In genomic region chr11:117987968-117988367, GRCm38 (mm10) we compare ENCODE assay signal across 8 mouse cellular contexts. TPM values are rescaled to one million over a fixed set of nuclear protein-coding genes. Genes with fewer than 3 reads are reported as not detected.
DNase-seq lines count a peak whose midpoint lies in the region; ATAC-seq lines count a peak whose summit lies in the region.

No protein-coding gene starts in this region.

- no peaks in the 10 kb centered on the region for H3K36me3 ChIP-seq in heart, embryonic 11.5 days (ENCODE audit: control insufficient read depth, insufficient read depth, low read length)
- H3K36me3 ChIP-seq in embryonic facial prominence, embryonic 13.5 days: no peaks in the 10 kb centered on the region
- no peaks in the 10 kb centered on the region for H3K36me3 ChIP-seq in midbrain, embryonic 10.5 days

- no peak for ATAC-seq in heart, embryonic 11.5 days (replicated peaks; ENCODE audit: insufficient number of reproducible peaks, low FRiP score, low TSS enrichment)
- no peak for ATAC-seq in embryonic facial prominence, embryonic 13.5 days (ENCODE audit: insufficient number of reproducible peaks, insufficient read depth, low FRiP score, low TSS enrichment, low read depth)

- H3K4me1 ChIP-seq in heart, embryonic 11.5 days (ENCODE audit: control insufficient read depth, insufficient read depth, low read length): peaks cover 45% of the 10 kb centered on the region
- peaks cover 41% of the 10 kb centered on the region for H3K4me1 ChIP-seq in embryonic facial prominence, embryonic 13.5 days
- H3K4me1 ChIP-seq in midbrain, embryonic 10.5 days: peaks cover 67% of the 10 kb centered on the region

- H3K4me2 ChIP-seq in heart, embryonic 11.5 days: peak overlapping the region; percentile 93
- H3K4me2 ChIP-seq in embryonic facial prominence, embryonic 13.5 days: peak overlapping the region; percentile 87

- H3K9me3 ChIP-seq in heart, embryonic 11.5 days (replicated peaks; ENCODE audit: control insufficient read depth, low read length): no peaks in the 10 kb centered on the region
- H3K9me3 ChIP-seq in embryonic facial prominence, embryonic 13.5 days: no peaks in the 10 kb centered on the region
- H3K9me3 ChIP-seq in midbrain, embryonic 10.5 days (replicated peaks): no peaks in the 10 kb centered on the region

- peak overlapping the region; percentile 100 for H3K4me3 ChIP-seq in heart, embryonic 11.5 days (ENCODE audit: low read depth, low read length)
- peak overlapping the region; percentile 100 for H3K4me3 ChIP-seq in embryonic facial prominence, embryonic 13.5 days
- H3K4me3 ChIP-seq in midbrain, embryonic 10.5 days: peak overlapping the region; percentile 97

- 68% methylated on average over 4 of the region's 4 CpGs for WGBS in heart, embryonic 11.5 days (ENCODE audit: insufficient replicate concordance)
- 66% methylated on average over 4 of the region's 4 CpGs for WGBS in embryonic facial prominence, embryonic 13.5 days
- WGBS in midbrain, embryonic 10.5 days: 72% methylated on average over 4 of the region's 4 CpGs

- no peaks in the 10 kb centered on the region for H3K27me3 ChIP-seq in heart, embryonic 11.5 days (ENCODE audit: control insufficient read depth, insufficient read depth, low read length)
- H3K27me3 ChIP-seq in embryonic facial prominence, embryonic 13.5 days: no peaks in the 10 kb centered on the region
- no peaks in the 10 kb centered on the region for H3K27me3 ChIP-seq in midbrain, embryonic 10.5 days (ENCODE audit: low read depth, poor library complexity, severe bottlenecking)

- H3K9ac ChIP-seq in heart, embryonic 11.5 days (ENCODE audit: low read depth, low read length): peak overlapping the region; percentile 88
- H3K9ac ChIP-seq in embryonic facial prominence, embryonic 13.5 days: peak overlapping the region; percentile 95

- H3K27ac ChIP-seq in heart, embryonic 11.5 days (ENCODE audit: low read depth, low read length): no peak overlapping the region
- no peak overlapping the region for H3K27ac ChIP-seq in embryonic facial prominence, embryonic 13.5 days
- H3K27ac ChIP-seq in midbrain, embryonic 10.5 days (replicated peaks): no peak overlapping the region

- DNase-seq in heart, adult 11 months: no peak
- peak; percentile 75 for DNase-seq in kidney, adult 9 months
- DNase-seq in midbrain, embryonic 10.5 days (ENCODE audit: low spot score): no peak
- no peak for DNase-seq in urinary bladder, postnatal 10 days (ENCODE audit: low spot score)
- DNase-seq in cerebellum, postnatal 10 days: no peak
- no peak for DNase-seq in urinary bladder, postnatal 25 days (ENCODE audit: low spot score)

RNA-seq across cellular contexts. Expression of gene Pgs1, which starts 1.9 kb away (rescaled TPM):
- polyA plus RNA-seq in heart, embryonic 11.5 days (2014; fragmentation: Nextera tagmentation; extraction: Ambion mirVana): 26.5 and 27.4 TPM in 2 replicates
- 37.4 and 39.5 TPM in 2 replicates for polyA plus RNA-seq in embryonic facial prominence, embryonic 13.5 days (2015; fragmentation: Nextera tagmentation; extraction: Ambion mirVana)
- polyA plus RNA-seq in midbrain, embryonic 10.5 days (2016; fragmentation: Nextera tagmentation; extraction: Ambion mirVana): 45.0 and 46.3 TPM in 2 replicates

RNA-seq across cellular contexts. Expression of gene Socs3, which starts 18.1 kb away (rescaled TPM):
- 3.6 and 4.5 TPM in 2 replicates for polyA plus RNA-seq in heart, embryonic 11.5 days (2014; fragmentation: Nextera tagmentation; extraction: Ambion mirVana)
- polyA plus RNA-seq in embryonic facial prominence, embryonic 13.5 days (2015; fragmentation: Nextera tagmentation; extraction: Ambion mirVana): 12.7 and 15.0 TPM in 2 replicates
- polyA plus RNA-seq in midbrain, embryonic 10.5 days (2016; fragmentation: Nextera tagmentation; extraction: Ambion mirVana): 14.1 and 14.3 TPM in 2 replicates
